Mouse (Mus musculus) liver, embryonic 14.5 days (tissue): ENCODE data around the gene Jam2.

Experiments
- CTCF ChIP-seq: IDR thresholded peaks from 2 replicates; pipeline ENCODE4 v1.5.1; 2016; ENCODE audit warnings: antibody characterized with exemption, low read depth, control low read depth
- EP300 ChIP-seq: IDR thresholded peaks from 2 replicates; pipeline ENCODE4 v1.6.1; 2016; ENCODE audit warnings: antibody characterized with exemption, low read depth

DNA sequence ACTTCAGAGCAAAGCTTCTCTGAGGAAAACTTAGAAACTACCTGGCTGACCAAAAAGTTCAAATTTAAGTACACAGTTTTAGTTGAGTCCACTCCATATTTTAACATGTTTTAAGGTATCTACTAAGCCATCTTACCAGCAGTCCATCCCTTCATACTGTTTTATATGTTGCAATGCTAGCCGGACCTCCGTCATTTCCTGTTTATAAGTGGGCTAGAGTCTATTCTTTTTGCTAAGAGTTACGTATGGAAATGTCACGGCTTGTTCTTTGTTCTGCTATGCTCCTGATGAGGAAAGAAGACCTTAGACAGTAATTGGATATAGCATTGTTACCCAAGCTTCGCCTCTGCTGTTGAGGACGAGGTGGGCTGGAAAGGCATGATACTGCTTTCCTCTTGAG is 79.6 kb downstream of the Jam2 start:
- TF ChIP-seq CTCF = no peak
- TF ChIP-seq EP300 = no peak
